Mouse (Mus musculus) liver, postnatal 0 days (tissue): Measurements from ENCODE around the gene Srek1ip1.

Experiments
- CTCF ChIP-seq: sonication (generic); IDR thresholded peaks from 2 replicates; pipeline ENCODE4 v1.5.1; 2016; ENCODE audit warnings: antibody characterized with exemption, low read depth
- EP300 ChIP-seq: IDR thresholded peaks from 2 replicates; pipeline ENCODE4 v1.6.1; 2016; ENCODE audit warnings: antibody characterized with exemption, low read depth, mild to moderate bottlenecking

DNA sequence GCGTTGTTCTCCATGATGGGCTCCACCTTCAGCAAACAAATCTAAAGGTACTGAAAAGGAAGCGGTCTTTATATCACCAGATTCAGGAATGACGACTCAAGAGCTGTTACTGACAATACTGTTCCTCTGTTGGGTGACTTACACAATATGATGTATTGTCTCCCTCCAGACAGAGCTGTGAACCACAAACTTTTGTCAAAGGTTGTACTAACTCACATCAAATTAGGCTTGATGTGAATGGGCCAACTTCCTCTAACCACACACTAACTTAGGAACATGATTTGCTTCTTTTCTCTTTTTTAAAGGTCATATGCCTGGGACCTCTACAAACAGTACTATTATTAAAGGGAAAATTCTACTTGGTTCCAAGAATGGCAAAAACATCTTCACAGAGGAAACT, 29.1 kb upstream of the Srek1ip1 start:
- no peak for TF ChIP-seq CTCF
- no peak for TF ChIP-seq EP300
